Mouse (Mus musculus) cerebellum, adult 2 months (tissue): Measurements from ENCODE around the gene Rprd1b.

Experiments used
- CTCF ChIP-seq: fragments of 200-500 bp; IDR thresholded peaks from 2 replicates; pipeline ENCODE4 v1.5.1; 2011; ENCODE audit warnings: low read depth, mild to moderate bottlenecking, control low read depth, low read length, moderate library complexity, borderline replicate concordance; ENCODE audit not compliant: insufficient read depth
- POLR2A ChIP-seq: fragments of 200-500 bp; IDR thresholded peaks from 2 replicates; pipeline ENCODE4 v1.6.1; 2011; ENCODE audit warnings: low read length, control low read depth, borderline replicate concordance; ENCODE audit not compliant: insufficient read depth

- TF ChIP-seq CTCF (no peak), POLR2A (no peak)
Measured at GRCm38 (mm10) chr2:158132320-158132719, 104.0 kb downstream of the Rprd1b start.
